Mouse (Mus musculus) midbrain, postnatal 0 days (tissue): ENCODE measurements around the gene Mtfp1. TPM values are rescaled to one million over a fixed set of nuclear protein-coding genes. Genes with fewer than 3 reads are reported as not detected.

Source experiments
- ATAC-seq: fragments of 200-750 bp; cut with Nextera tagmentation; 2 replicates; pipeline ENCODE4 v1.8.0; 2017; ENCODE audit warnings: moderate number of reproducible peaks, mild to moderate bottlenecking, moderate TSS enrichment, moderate library complexity; ENCODE audit not compliant: low FRiP score
- DNase-seq: peaks from one replicate; pipeline ENCODE4 v3.0.0-alpha.2; 2015; ENCODE audit warnings: low spot score
- H3K27ac ChIP-seq: fragments of 300-500 bp; sonication (generic); 2 replicates; pipeline ENCODE4 v1.5.1; 2014; ENCODE audit warnings: low read depth, mild to moderate bottlenecking, low read length, mixed read lengths
- H3K27me3 ChIP-seq: fragments of 300-500 bp; sonication (generic); 2 replicates; pipeline ENCODE4 v1.6.1; 2014; ENCODE audit warnings: low read length, control low read depth, mixed read lengths; ENCODE audit not compliant: insufficient read depth
- H3K36me3 ChIP-seq: fragments of 300-500 bp; sonication (generic); 2 replicates; pipeline ENCODE4 v1.6.1; 2014; ENCODE audit warnings: low read length, control low read depth, mixed read lengths; ENCODE audit not compliant: insufficient read depth
- H3K4me1 ChIP-seq: fragments of 300-500 bp; sonication (generic); 2 replicates; pipeline ENCODE4 v1.6.1; 2014; ENCODE audit warnings: mild to moderate bottlenecking, control low read depth, antibody characterized with exemption, low read length, mixed read lengths; ENCODE audit not compliant: insufficient read depth
- H3K4me2 ChIP-seq: fragments of 300-500 bp; sonication (generic); 2 replicates; pipeline ENCODE4 v1.6.1; 2014; ENCODE audit warnings: low read depth, mild to moderate bottlenecking, low read length, mixed read lengths; ENCODE audit not compliant: poor library complexity, severe bottlenecking
- H3K4me3 ChIP-seq: fragments of 300-500 bp; sonication (generic); 2 replicates; pipeline ENCODE4 v1.5.1; 2014; ENCODE audit warnings: low read depth, mild to moderate bottlenecking, low read length, moderate library complexity
- H3K9ac ChIP-seq: fragments of 300-500 bp; sonication (generic); replicated peaks from 2 replicates; pipeline ENCODE4 v1.6.1; 2014; ENCODE audit warnings: mild to moderate bottlenecking, low read length, moderate library complexity, mixed read lengths; ENCODE audit not compliant: poor library complexity, severe bottlenecking
- H3K9me3 ChIP-seq: fragments of 300-500 bp; sonication (generic); 2 replicates; pipeline ENCODE4 v1.6.1; 2016; ENCODE audit warnings: low read length, control low read depth
- CTCF ChIP-seq: IDR thresholded peaks from 2 replicates; pipeline ENCODE4 v1.5.1; 2016; ENCODE audit warnings: antibody characterized with exemption, mild to moderate bottlenecking
- WGBS: fragments of 180-500 bp; shearing (Covaris S2); extraction: QIAGEN DNeasy Blood & Tissue Kit; methylation state at CpG from one replicate; pipeline ENCODE4 v1.1.7; 2014; 5-methylcytosine and 5-hydroxymethylcytosine counted together
- microRNA-seq: library from miRNA; unstranded; fragments of <30 nt; microRNA quantifications from one replicate; pipeline ENCODE4, GENCODE M21; 2016; ENCODE audit warnings: borderline number of aligned reads
- polyA plus RNA-seq: library from polyadenylated mRNA; unstranded; fragments of >200 nt; fragmentation: Nextera tagmentation; extraction: Ambion mirVana; gene quantifications from 2 replicates; pipeline ENCODE4 v1.2.1, GENCODE M21; 2015
- total RNA-seq: library from RNA; depleted of rRNA; stranded (reverse); fragments of >200 nt; gene quantifications from 2 replicates; pipeline ENCODE4 v1.2.3, GENCODE M21; 2014; rRNA removed

Mtfp1 gene
- total and polyA plus RNA-seq, 2 experiments from 2014 or later = 15.4 to 17.7 TPM

GRCm38 (mm10) chr11:4046526-4046925 is 48.7 kb downstream of the Mtfp1 start:
- no peaks in the 10 kb centered on the region for H3K4me1 ChIP-seq
- DNase-seq (no peak), ATAC-seq (no peak)
- H3K4me2 ChIP-seq = no peak overlapping the region
- H3K36me3 ChIP-seq = no peaks in the 10 kb centered on the region
- H3K27ac ChIP-seq = no peak overlapping the region
- no peaks in the 10 kb centered on the region for H3K27me3 ChIP-seq
- no peak overlapping the region for H3K9ac ChIP-seq
- H3K4me3 ChIP-seq = no peak overlapping the region
- no peaks in the 10 kb centered on the region for H3K9me3 ChIP-seq
- 81% methylated on average over 5 of the region's 5 CpGs for WGBS
- no peak for TF ChIP-seq CTCF

- no peak overlapping the region for H3K9ac ChIP-seq
- DNase-seq (no peak), ATAC-seq (no peak)
- WGBS = 94% methylated on average over 7 of the region's 7 CpGs
- no peaks in the 10 kb centered on the region for H3K9me3 ChIP-seq
- H3K27ac ChIP-seq = no peak overlapping the region
- H3K4me2 ChIP-seq = no peak overlapping the region
- H3K4me1 ChIP-seq = no peaks in the 10 kb centered on the region
- H3K27me3 ChIP-seq = no peaks in the 10 kb centered on the region
- H3K36me3 ChIP-seq = no peaks in the 10 kb centered on the region
- no peak overlapping the region for H3K4me3 ChIP-seq
- TF ChIP-seq CTCF = no peak
These were observed 52.2 kb downstream of the Mtfp1 start for GRCm38 (mm10) chr11:4043081-4043480.

Small RNAs within 50 kb of the gene (microRNA-seq; reads per million reads assigned to microRNA genes)
- gene Mir3060 = 10.1 reads per million, percentile 21 among the genes with 10 or more reads in this experiment

Other genes starting within 250 kb of the Mtfp1 start
- gene Osbp2, start 231.5 kb downstream of the Mtfp1 start, total RNA-seq = 67.2 and 96.0 TPM in 2 replicates
- 51.8 and 52.5 TPM in 2 replicates for gene Osbp2, start 231.5 kb downstream of the Mtfp1 start, polyA plus RNA-seq
- 0.49 and 0.61 TPM in 2 replicates for gene 4921536K21Rik, start 200.3 kb downstream of the Mtfp1 start, total RNA-seq
- 0.28 and 0.41 TPM in 2 replicates for gene 4921536K21Rik, start 200.3 kb downstream of the Mtfp1 start, polyA plus RNA-seq
- 20.7 and 23.7 TPM in 2 replicates for gene Dusp18, start 200.2 kb downstream of the Mtfp1 start, total RNA-seq
- 20.5 and 24.1 TPM in 2 replicates for gene Dusp18, start 200.2 kb downstream of the Mtfp1 start, polyA plus RNA-seq
- 48.2 and 56.5 TPM in 2 replicates for gene Slc35e4, start 180.8 kb downstream of the Mtfp1 start, total RNA-seq
- 27.3 and 27.4 TPM in 2 replicates for gene Slc35e4, start 180.8 kb downstream of the Mtfp1 start, polyA plus RNA-seq
- gene Tcn2, start 163.3 kb downstream of the Mtfp1 start, total RNA-seq = 20.9 and 28.8 TPM in 2 replicates
- gene Tcn2, start 163.3 kb downstream of the Mtfp1 start, polyA plus RNA-seq = 22.0 and 27.0 TPM in 2 replicates
- gene Pes1, start 131.5 kb downstream of the Mtfp1 start, total RNA-seq = 36.1 and 37.7 TPM in 2 replicates
- gene Pes1, start 131.5 kb downstream of the Mtfp1 start, polyA plus RNA-seq = 49.0 TPM in 2 replicates
- gene 4930556J24Rik, start 118.7 kb downstream of the Mtfp1 start, total RNA-seq = 0.16 TPM in 1 of 2 replicates, not detected in the other
- gene 4930556J24Rik, start 118.7 kb downstream of the Mtfp1 start, polyA plus RNA-seq = 0.26 TPM in 1 of 2 replicates, not detected in the other
- 17.0 and 20.9 TPM in 2 replicates for gene Gal3st1, start 111.8 kb downstream of the Mtfp1 start, total RNA-seq
- 12.7 and 14.4 TPM in 2 replicates for gene Gal3st1, start 111.8 kb downstream of the Mtfp1 start, polyA plus RNA-seq
- not detected in 2 replicates for gene Sec14l4, start 64.0 kb downstream of the Mtfp1 start, total RNA-seq
- gene Sec14l4, start 64.0 kb downstream of the Mtfp1 start, polyA plus RNA-seq = 0.05 TPM in 1 of 2 replicates, not detected in the other
- 1.5 and 1.8 TPM in 2 replicates for gene Sec14l3, start 30.6 kb downstream of the Mtfp1 start, total RNA-seq
- gene Sec14l3, start 30.6 kb downstream of the Mtfp1 start, polyA plus RNA-seq = 4.3 and 5.1 TPM in 2 replicates
- gene Sec14l2, start 28.0 kb upstream of the Mtfp1 start, total RNA-seq = 8.2 and 13.2 TPM in 2 replicates
- gene Sec14l2, start 28.0 kb upstream of the Mtfp1 start, polyA plus RNA-seq = 5.5 and 6.9 TPM in 2 replicates
- gene Rnf215, start 39.8 kb upstream of the Mtfp1 start, total RNA-seq = 93.8 and 112 TPM in 2 replicates
- gene Rnf215, start 39.8 kb upstream of the Mtfp1 start, polyA plus RNA-seq = 49.2 and 52.9 TPM in 2 replicates
- gene Ccdc157, start 64.8 kb upstream of the Mtfp1 start, total RNA-seq = 22.0 and 23.3 TPM in 2 replicates
- 9.0 and 10.7 TPM in 2 replicates for gene Ccdc157, start 64.8 kb upstream of the Mtfp1 start, polyA plus RNA-seq
- 46.0 and 49.6 TPM in 2 replicates for gene Sf3a1, start 64.9 kb upstream of the Mtfp1 start, total RNA-seq
- gene Sf3a1, start 64.9 kb upstream of the Mtfp1 start, polyA plus RNA-seq = 34.2 and 37.3 TPM in 2 replicates
- 41.9 and 48.4 TPM in 2 replicates for gene Tbc1d10a, start 91.3 kb upstream of the Mtfp1 start, total RNA-seq
- gene Tbc1d10a, start 91.3 kb upstream of the Mtfp1 start, polyA plus RNA-seq = 31.9 and 36.2 TPM in 2 replicates
- 9.7 and 10.6 TPM in 2 replicates for gene Castor1, start 122.8 kb upstream of the Mtfp1 start, total RNA-seq
- gene Castor1, start 122.8 kb upstream of the Mtfp1 start, polyA plus RNA-seq = 4.9 and 7.5 TPM in 2 replicates
- 0.16 TPM in 1 of 2 replicates, not detected in the other for gene Osm, start 141.0 kb upstream of the Mtfp1 start, total RNA-seq
- gene Osm, start 141.0 kb upstream of the Mtfp1 start, polyA plus RNA-seq = 0.10 and 0.14 TPM in 2 replicates
- 0.05 TPM in 2 replicates for gene Lif, start 162.1 kb upstream of the Mtfp1 start, total RNA-seq
- 0.05 TPM in 1 of 2 replicates, not detected in the other for gene Lif, start 162.1 kb upstream of the Mtfp1 start, polyA plus RNA-seq